Mouse (Mus musculus) olfactory bulb, adult 2 months (tissue): ENCODE measurements around the gene Ssu72.

Source experiments
- CTCF ChIP-seq: fragments of 200-500 bp; IDR thresholded peaks from 2 replicates; pipeline ENCODE4 v1.5.1; 2012; ENCODE audit warnings: low read depth, mild to moderate bottlenecking, low read length, moderate library complexity; ENCODE audit not compliant: insufficient read depth
- POLR2A ChIP-seq: fragments of 200-500 bp; IDR thresholded peaks from 2 replicates; pipeline ENCODE4 v1.6.1; 2012; ENCODE audit warnings: mild to moderate bottlenecking, low read depth, low read length, moderate library complexity; ENCODE audit not compliant: insufficient read depth

GRCm38 (mm10) chr4:155708988-155709387 is 4.4 kb downstream of the Ssu72 start:
- TF ChIP-seq CTCF, result no peak
- no peak for TF ChIP-seq POLR2A
